Mouse (Mus musculus) heart, postnatal 0 days (tissue): ENCODE results near the gene Wfdc10.

ENCODE experiments used
- CTCF ChIP-seq: IDR thresholded peaks from 2 replicates; pipeline ENCODE4 v1.5.1; 2016; ENCODE audit warnings: antibody characterized with exemption, control low read depth, low read depth
- EP300 ChIP-seq: IDR thresholded peaks from 2 replicates; pipeline ENCODE4 v1.6.1; 2016; ENCODE audit warnings: antibody characterized with exemption, low read depth

GRCm38 (mm10) chr2:164635266-164635665 lies 20.6 kb upstream of the Wfdc10 start:
- no peak for TF ChIP-seq CTCF
- no peak for TF ChIP-seq EP300
